Mouse (Mus musculus): ENCODE results near the gene Krtap12-1. TPM values are rescaled to one million over a fixed set of nuclear protein-coding genes. Genes with fewer than 3 reads are reported as not detected.
"Not testable (repeated sequence)": the region's sequence is repeated elsewhere in the genome, so short reads cannot be mapped to it uniquely, and the experiment has no call there.

The Krtap12-1 gene
- polyA plus RNA-seq, 1 experiment from 2014 or later = not detected

GRCm38 (mm10) chr10:77709831-77710230 lies 10.6 kb upstream of the Krtap12-1 start:
- Histone ChIP-seq H3K9me3 (peaks cover 8% of the 10 kb centered on the region), H3K4me2 (replicated peaks) (no peak overlapping the region), H3K27me3 (replicated peaks) (no peaks in the 10 kb centered on the region), H3K4me3 (no peak overlapping the region), H3K27ac (no peak overlapping the region), H3K36me3 (no peaks in the 10 kb centered on the region), H3K9ac (no peak overlapping the region), H3K4me1 (no peaks in the 10 kb centered on the region)
- WGBS = 84% methylated on average over 3 of the region's 3 CpGs
- no peak for ATAC-seq (ENCODE audit: low FRiP score, low read depth)

GRCm38 (mm10) chr10:77711157-77711556 lies 9.2 kb upstream of the Krtap12-1 start, which contains the start of gene Gm10024:
Gene Gm10024, plus strand, starts transcription at chr10:77711457.
- not testable (repeated sequence) for H3K9ac ChIP-seq; H3K4me2 ChIP-seq (replicated peaks); H3K4me3 ChIP-seq; H3K27me3 ChIP-seq (replicated peaks); ATAC-seq (ENCODE audit: low FRiP score, low read depth); H3K9me3 ChIP-seq; H3K27ac ChIP-seq; H3K4me1 ChIP-seq; H3K36me3 ChIP-seq

GRCm38 (mm10) chr10:77713734-77714133 lies 6.7 kb upstream of the Krtap12-1 start:
- Histone ChIP-seq H3K4me2 (replicated peaks) (no peak overlapping the region), H3K27me3 (replicated peaks) (no peaks in the 10 kb centered on the region), H3K4me3 (no peak overlapping the region), H3K27ac (no peak overlapping the region), H3K36me3 (no peaks in the 10 kb centered on the region), H3K9me3 (no peaks in the 10 kb centered on the region), H3K9ac (no peak overlapping the region), H3K4me1 (no peaks in the 10 kb centered on the region)
- 72% methylated on average over 4 of the region's 4 CpGs for WGBS
- no peak for ATAC-seq (ENCODE audit: low FRiP score, low read depth)

- ATAC-seq (ENCODE audit: low FRiP score, low read depth) = no peak
- H3K9me3 ChIP-seq = no peaks in the 10 kb centered on the region
- H3K4me1 ChIP-seq = no peaks in the 10 kb centered on the region
- H3K4me2 ChIP-seq (replicated peaks) = no peak within 1 kb of the TSS
- no peaks in the 10 kb centered on the region for H3K36me3 ChIP-seq
- 88% methylated on average over 1 of the region's 1 CpGs for WGBS
- H3K27me3 ChIP-seq (replicated peaks) = no peaks in the 10 kb centered on the region
- no peak within 1 kb of the TSS for H3K27ac ChIP-seq
- no peak within 1 kb of the TSS for H3K4me3 ChIP-seq
- no peak within 1 kb of the TSS for H3K9ac ChIP-seq
These were observed 4.9 kb upstream of the Krtap12-1 start, which contains the start of gene Gm10142 for GRCm38 (mm10) chr10:77715507-77715906. Gene Gm10142, plus strand, starts transcription at chr10:77715807.

GRCm38 (mm10) chr10:77724855-77725254 lies 4.5 kb downstream of the Krtap12-1 start:
- WGBS = 75% methylated on average over 8 of the region's 8 CpGs
- no peak for ATAC-seq (ENCODE audit: low FRiP score, low read depth)
- H3K9ac ChIP-seq = no peak overlapping the region

GRCm38 (mm10) chr10:77726186-77726585 lies 5.8 kb downstream of the Krtap12-1 start, which contains the start of gene Gm10100:
Gene Gm10100, plus strand, starts transcription at chr10:77726486.
- Histone ChIP-seq H3K4me1 (no peaks in the 10 kb centered on the region), H3K9me3 (no peaks in the 10 kb centered on the region), H3K4me2 (replicated peaks) (no peak within 1 kb of the TSS), H3K4me3 (no peak within 1 kb of the TSS), H3K9ac (no peak within 1 kb of the TSS), H3K36me3 (no peaks in the 10 kb centered on the region), H3K27me3 (replicated peaks) (no peaks in the 10 kb centered on the region), H3K27ac (no peak within 1 kb of the TSS)
- 53% methylated on average over 3 of the region's 3 CpGs for WGBS
- no peak for ATAC-seq (ENCODE audit: low FRiP score, low read depth)

More at GRCm38 (mm10) chr10:77724855-77725254, 4.5 kb downstream of the Krtap12-1 start:
- Histone ChIP-seq H3K27ac (no peak overlapping the region), H3K4me2 (replicated peaks) (no peak overlapping the region), H3K27me3 (replicated peaks) (no peaks in the 10 kb centered on the region), H3K4me1 (no peaks in the 10 kb centered on the region), H3K36me3 (no peaks in the 10 kb centered on the region), H3K4me3 (no peak overlapping the region), H3K9me3 (no peaks in the 10 kb centered on the region)

- Histone ChIP-seq H3K36me3 (no peaks in the 10 kb centered on the region), H3K9me3 (no peaks in the 10 kb centered on the region), H3K27me3 (replicated peaks) (no peaks in the 10 kb centered on the region), H3K4me2 (replicated peaks) (no peak overlapping the region), H3K4me1 (no peaks in the 10 kb centered on the region), H3K4me3 (no peak overlapping the region), H3K9ac (no peak overlapping the region), H3K27ac (no peak overlapping the region)
- WGBS = 69% methylated on average over 4 of the region's 4 CpGs
- no peak for ATAC-seq (ENCODE audit: low FRiP score, low read depth)
These were observed 7.9 kb downstream of the Krtap12-1 start for GRCm38 (mm10) chr10:77728280-77728679.

- no peak overlapping the region for H3K4me3 ChIP-seq
- no peak overlapping the region for H3K9ac ChIP-seq
- no peaks in the 10 kb centered on the region for H3K27me3 ChIP-seq (replicated peaks)
- H3K36me3 ChIP-seq = no peaks in the 10 kb centered on the region
- no peak overlapping the region for H3K4me2 ChIP-seq (replicated peaks)
- ATAC-seq (ENCODE audit: low FRiP score, low read depth) = no peak
- 52% methylated on average over 4 of the region's 4 CpGs for WGBS
- H3K27ac ChIP-seq = no peak overlapping the region
- H3K9me3 ChIP-seq = no peaks in the 10 kb centered on the region
- H3K4me1 ChIP-seq = no peaks in the 10 kb centered on the region
These were observed 8.8 kb downstream of the Krtap12-1 start for GRCm38 (mm10) chr10:77729241-77729640.

- H3K27ac ChIP-seq = no peak overlapping the region
- no peaks in the 10 kb centered on the region for H3K4me1 ChIP-seq
- H3K9ac ChIP-seq = no peak overlapping the region
- peaks cover 6% of the 10 kb centered on the region; the same call in 1 of the 2 replicates for H3K9me3 ChIP-seq
- ATAC-seq (ENCODE audit: low FRiP score, low read depth) = no peak
- 79% methylated on average over 1 of the region's 1 CpGs for WGBS
- no peak overlapping the region for H3K4me3 ChIP-seq
- no peaks in the 10 kb centered on the region for H3K36me3 ChIP-seq
- no peaks in the 10 kb centered on the region for H3K27me3 ChIP-seq (replicated peaks)
- no peak overlapping the region for H3K4me2 ChIP-seq (replicated peaks)
These were observed 15.5 kb downstream of the Krtap12-1 start for GRCm38 (mm10) chr10:77735928-77736327.

GRCm38 (mm10) chr10:77738929-77739328 lies 18.5 kb downstream of the Krtap12-1 start:
- Histone ChIP-seq H3K36me3 (no peaks in the 10 kb centered on the region), H3K4me1 (no peaks in the 10 kb centered on the region), H3K4me3 (no peak overlapping the region), H3K4me2 (replicated peaks) (no peak overlapping the region), H3K9me3 (peaks cover 6% of the 10 kb centered on the region; the same call in 1 of the 2 replicates), H3K9ac (no peak overlapping the region), H3K27me3 (replicated peaks) (no peaks in the 10 kb centered on the region), H3K27ac (no peak overlapping the region)
- no peak for ATAC-seq (ENCODE audit: low FRiP score, low read depth)
- WGBS = 90% methylated on average over 4 of the region's 4 CpGs

- H3K4me1 ChIP-seq; H3K27me3 ChIP-seq (replicated peaks); H3K9me3 ChIP-seq; H3K9ac ChIP-seq; H3K27ac ChIP-seq; H3K4me3 ChIP-seq; ATAC-seq (ENCODE audit: low FRiP score, low read depth); H3K4me2 ChIP-seq (replicated peaks); H3K36me3 ChIP-seq: not testable (repeated sequence)
- 59% methylated on average over 5 of the region's 5 CpGs for WGBS
These were observed 21.7 kb downstream of the Krtap12-1 start, which contains the start of gene Gm18596 for GRCm38 (mm10) chr10:77741924-77742688. Gene Gm18596, minus strand, starts transcription at chr10:77742638.

GRCm38 (mm10) chr10:77750686-77751085 lies 30.3 kb downstream of the Krtap12-1 start:
- not testable (repeated sequence) for H3K36me3 ChIP-seq; H3K4me3 ChIP-seq; H3K9ac ChIP-seq; H3K27ac ChIP-seq; H3K4me2 ChIP-seq (replicated peaks); ATAC-seq (ENCODE audit: low FRiP score, low read depth); H3K27me3 ChIP-seq (replicated peaks); H3K4me1 ChIP-seq; H3K9me3 ChIP-seq
- 93% methylated on average over 1 of the region's 1 CpGs for WGBS

GRCm38 (mm10) chr10:77751254-77751653 lies 30.9 kb downstream of the Krtap12-1 start, which contains the start of gene Gm9736:
Gene Gm9736, minus strand, starts transcription at chr10:77751354.
- H3K27me3 ChIP-seq (replicated peaks); H3K36me3 ChIP-seq; ATAC-seq (ENCODE audit: low FRiP score, low read depth); H3K9ac ChIP-seq; H3K27ac ChIP-seq; H3K4me2 ChIP-seq (replicated peaks); H3K4me1 ChIP-seq; H3K4me3 ChIP-seq; H3K9me3 ChIP-seq: not testable (repeated sequence)
- WGBS = 77% methylated on average over 1 of the region's 1 CpGs

All from neural tube, embryonic 12.5 days (tissue).